Mouse (Mus musculus) forebrain, embryonic 16.5 days (tissue): Measurements from ENCODE around the gene Ube2d2b. TPM values are rescaled to one million over a fixed set of nuclear protein-coding genes. Genes with fewer than 3 reads are reported as not detected.

Experiments used
- polyA plus RNA-seq: library from polyadenylated mRNA; unstranded; fragments of >200 nt; fragmentation: Nextera tagmentation; extraction: Ambion mirVana; gene quantifications from 2 replicates; pipeline ENCODE4 v1.2.1, GENCODE M21; 2015

Gene Ube2d2b
- polyA plus RNA-seq, 1 experiment from 2014 or later: 0.13 TPM

Other genes with a start within 250 kb of the Ube2d2b start
- 22.2 and 24.8 TPM in 2 replicates for gene Rpap2, start 232.7 kb upstream of the Ube2d2b start, polyA plus RNA-seq
- gene Glmn, start 232.2 kb upstream of the Ube2d2b start, polyA plus RNA-seq: 33.2 and 34.1 TPM in 2 replicates
- not detected in 2 replicates for gene Gfi1, start 104.1 kb upstream of the Ube2d2b start, polyA plus RNA-seq
- 51.6 and 54.6 TPM in 2 replicates for gene Evi5, start 45.0 kb downstream of the Ube2d2b start, polyA plus RNA-seq
- gene Rpl5, start 70.4 kb downstream of the Ube2d2b start, polyA plus RNA-seq: 75.2 and 76.8 TPM in 2 replicates
- 38.7 and 43.2 TPM in 2 replicates for gene Fam69a, start 157.0 kb downstream of the Ube2d2b start, polyA plus RNA-seq
- 133 and 139 TPM in 2 replicates for gene Mtf2, start 235.6 kb downstream of the Ube2d2b start, polyA plus RNA-seq